Mouse (Mus musculus): ENCODE measurements around the gene Fgfr2. TPM values are rescaled to one million over a fixed set of nuclear protein-coding genes. Genes with fewer than 3 reads are reported as not detected.

The Fgfr2 gene
- polyA plus RNA-seq, 1 experiment = 0.17 TPM

GRCm38 (mm10) chr7:131541184-131542114 lies 1581.7 kb downstream of the Fgfr2 start:
- peak overlapping the region; percentile 9 for H3K4me3 ChIP-seq
- TF ChIP-seq MYOD1 (IDR thresholded peaks at IDR 0.05; ENCODE audit: control insufficient read depth in 1 of 3, insufficient read length in 2 of 3, low read depth in 2 of 3) (no peak), E2F4 (IDR thresholded peaks at IDR 0.05; ENCODE audit: insufficient read depth) (no peak), REST (IDR thresholded peaks at IDR 0.05; ENCODE audit: insufficient read depth, insufficient read length) (no peak), POLR2AphosphoS2 (IDR thresholded peaks at IDR 0.05; ENCODE audit: insufficient read length, low read depth) (no peak), MYOG (IDR thresholded peaks at IDR 0.05; ENCODE audit: control insufficient read depth in 1 of 3, insufficient read depth in 1 of 3, insufficient read length in 2 of 3, low read depth in 2 of 3) (no peak), POLR2A (IDR thresholded peaks at IDR 0.05; ENCODE audit: insufficient read length, low read depth) (no peak), CEBPB (IDR thresholded peaks at IDR 0.05; ENCODE audit: insufficient read depth, poor library complexity, severe bottlenecking) (no peak), TCF12 (IDR thresholded peaks at IDR 0.05; ENCODE audit: insufficient read depth, poor library complexity, severe bottlenecking) (no peak), USF1 (IDR thresholded peaks at IDR 0.05; ENCODE audit: low read depth) (no peak), SRF (IDR thresholded peaks at IDR 0.05; ENCODE audit: control insufficient read depth, insufficient read length, low read depth) (no peak), TCF3 (IDR thresholded peaks at IDR 0.05; ENCODE audit: insufficient read length, low read depth) (no peak), MAX (IDR thresholded peaks at IDR 0.05; ENCODE audit: low read depth) (no peak)
- no peaks in the 10 kb centered on the region for H3K79me2 ChIP-seq (ENCODE audit: control insufficient read depth, insufficient read depth)
- H3ac ChIP-seq (ENCODE audit: control insufficient read depth, insufficient read length) = no peak overlapping the region
- H3K4me2 ChIP-seq (ENCODE audit: low read depth) = peak overlapping the region; percentile 65
- no peaks in the 10 kb centered on the region for H3K36me3 ChIP-seq (ENCODE audit: control insufficient read depth, insufficient read depth)
- peaks cover 66% of the 10 kb centered on the region for H3K27me3 ChIP-seq (ENCODE audit: control insufficient read depth, insufficient read depth, insufficient read length)

- H3K79me2 ChIP-seq (ENCODE audit: control insufficient read depth, insufficient read depth) = no peaks in the 10 kb centered on the region
- H3K27me3 ChIP-seq (ENCODE audit: control insufficient read depth, insufficient read depth, insufficient read length) = peaks cover 67% of the 10 kb centered on the region
- H3K4me3 ChIP-seq = no peak overlapping the region
- H3K4me2 ChIP-seq (ENCODE audit: low read depth) = no peak overlapping the region
- H3ac ChIP-seq (ENCODE audit: control insufficient read depth, insufficient read length) = no peak overlapping the region
- TF ChIP-seq TCF3 (IDR thresholded peaks at IDR 0.05; ENCODE audit: insufficient read length, low read depth) = no peak
- TF ChIP-seq POLR2AphosphoS2 (IDR thresholded peaks at IDR 0.05; ENCODE audit: insufficient read length, low read depth) = no peak
- no peak for TF ChIP-seq SRF (IDR thresholded peaks at IDR 0.05; ENCODE audit: control insufficient read depth, insufficient read length, low read depth)
- no peak for TF ChIP-seq MAX (IDR thresholded peaks at IDR 0.05; ENCODE audit: low read depth)
- TF ChIP-seq USF1 (IDR thresholded peaks at IDR 0.05; ENCODE audit: low read depth) = no peak
- no peak for TF ChIP-seq CEBPB (IDR thresholded peaks at IDR 0.05; ENCODE audit: insufficient read depth, poor library complexity, severe bottlenecking)
- TF ChIP-seq E2F4 (IDR thresholded peaks at IDR 0.05; ENCODE audit: insufficient read depth) = no peak
- TF ChIP-seq POLR2A (IDR thresholded peaks at IDR 0.05; ENCODE audit: insufficient read length, low read depth) = no peak
- TF ChIP-seq MYOG (IDR thresholded peaks at IDR 0.05; ENCODE audit: control insufficient read depth in 1 of 3, insufficient read depth in 1 of 3, insufficient read length in 2 of 3, low read depth in 2 of 3) = no peak
- TF ChIP-seq MYOD1 (IDR thresholded peaks at IDR 0.05; ENCODE audit: control insufficient read depth in 1 of 3, insufficient read length in 2 of 3, low read depth in 2 of 3) = no peak
- TF ChIP-seq REST (IDR thresholded peaks at IDR 0.05; ENCODE audit: insufficient read depth, insufficient read length) = no peak
- TF ChIP-seq TCF12 (IDR thresholded peaks at IDR 0.05; ENCODE audit: insufficient read depth, poor library complexity, severe bottlenecking) = no peak
- H3K36me3 ChIP-seq (ENCODE audit: control insufficient read depth, insufficient read depth) = no peaks in the 10 kb centered on the region
These were observed 1583.2 kb downstream of the Fgfr2 start for GRCm38 (mm10) chr7:131539979-131540378.

- no peaks in the 10 kb centered on the region for H3K36me3 ChIP-seq (ENCODE audit: control insufficient read depth, insufficient read depth)
- no peak overlapping the region for H3K4me3 ChIP-seq
- no peak overlapping the region for H3ac ChIP-seq (ENCODE audit: control insufficient read depth, insufficient read length)
- TF ChIP-seq MAX (IDR thresholded peaks at IDR 0.05; ENCODE audit: low read depth) (no peak), MYOD1 (IDR thresholded peaks at IDR 0.05; ENCODE audit: control insufficient read depth in 1 of 3, insufficient read length in 2 of 3, low read depth in 2 of 3) (no peak), CEBPB (IDR thresholded peaks at IDR 0.05; ENCODE audit: insufficient read depth, poor library complexity, severe bottlenecking) (no peak), USF1 (IDR thresholded peaks at IDR 0.05; ENCODE audit: low read depth) (no peak), POLR2AphosphoS2 (IDR thresholded peaks at IDR 0.05; ENCODE audit: insufficient read length, low read depth) (no peak), MYOG (IDR thresholded peaks at IDR 0.05; ENCODE audit: control insufficient read depth in 1 of 3, insufficient read depth in 1 of 3, insufficient read length in 2 of 3, low read depth in 2 of 3) (no peak), TCF12 (IDR thresholded peaks at IDR 0.05; ENCODE audit: insufficient read depth, poor library complexity, severe bottlenecking) (no peak), TCF3 (IDR thresholded peaks at IDR 0.05; ENCODE audit: insufficient read length, low read depth) (no peak), SRF (IDR thresholded peaks at IDR 0.05; ENCODE audit: control insufficient read depth, insufficient read length, low read depth) (no peak), E2F4 (IDR thresholded peaks at IDR 0.05; ENCODE audit: insufficient read depth) (no peak), REST (IDR thresholded peaks at IDR 0.05; ENCODE audit: insufficient read depth, insufficient read length) (no peak), POLR2A (IDR thresholded peaks at IDR 0.05; ENCODE audit: insufficient read length, low read depth) (no peak)
- no peaks in the 10 kb centered on the region for H3K79me2 ChIP-seq (ENCODE audit: control insufficient read depth, insufficient read depth)
- no peaks in the 10 kb centered on the region for H3K27me3 ChIP-seq (ENCODE audit: control insufficient read depth, insufficient read depth, insufficient read length)
- H3K4me2 ChIP-seq (ENCODE audit: low read depth) = no peak overlapping the region
These were observed 1619.4 kb downstream of the Fgfr2 start for GRCm38 (mm10) chr7:131503739-131504138.

- no peak overlapping the region for H3K4me3 ChIP-seq
- H3ac ChIP-seq (ENCODE audit: control insufficient read depth, insufficient read length) = no peak overlapping the region
- peaks cover 39% of the 10 kb centered on the region for H3K27me3 ChIP-seq (ENCODE audit: control insufficient read depth, insufficient read depth, insufficient read length)
- TF ChIP-seq SRF (IDR thresholded peaks at IDR 0.05; ENCODE audit: control insufficient read depth, insufficient read length, low read depth) = no peak
- no peak for TF ChIP-seq MAX (IDR thresholded peaks at IDR 0.05; ENCODE audit: low read depth)
- TF ChIP-seq USF1 (IDR thresholded peaks at IDR 0.05; ENCODE audit: low read depth) = no peak
- no peak for TF ChIP-seq MYOD1 (IDR thresholded peaks at IDR 0.05; ENCODE audit: control insufficient read depth in 1 of 3, insufficient read length in 2 of 3, low read depth in 2 of 3)
- H3K79me2 ChIP-seq (ENCODE audit: control insufficient read depth, insufficient read depth) = no peaks in the 10 kb centered on the region
- no peaks in the 10 kb centered on the region for H3K36me3 ChIP-seq (ENCODE audit: control insufficient read depth, insufficient read depth)
- H3K4me2 ChIP-seq (ENCODE audit: low read depth) = no peak overlapping the region
These were observed 1644.7 kb downstream of the Fgfr2 start for GRCm38 (mm10) chr7:131478403-131478802.
